ENCODE assay signal across 8 mouse cellular contexts in genomic region chr16:46010153-46010905, GRCm38 (mm10). TPM values are rescaled to one million over a fixed set of nuclear protein-coding genes. Genes with fewer than 3 reads are reported as not detected.
DNase-seq lines count a peak whose midpoint lies in the region; ATAC-seq and TF ChIP-seq lines count a peak whose summit lies in the region.

Gene Plcxd2, minus strand, starts transcription at chr16:46010218.

- peaks cover 11% of the 10 kb centered on the region for H3K4me1 ChIP-seq in hindbrain, postnatal 0 days (ENCODE audit: insufficient read depth, low read length)

- H3K27me3 ChIP-seq in hindbrain, postnatal 0 days (ENCODE audit: insufficient read depth, low read length), result no peaks in the 10 kb centered on the region

- H3K9ac ChIP-seq in hindbrain, postnatal 0 days (replicated peaks; ENCODE audit: low read length), result peak within 1 kb of the TSS; percentile 49

- DNase-seq in adrenal gland, adult (ENCODE audit: inconsistent age in 2 of 2, low spot score in 1 of 2), result peak; percentile 96 to 98
- DNase-seq in embryo, embryonic 10 days (ENCODE audit: low spot score), result peak; percentile 97
- peak; percentile 90 for DNase-seq in gastrocnemius, adult 8-10 months (ENCODE audit: low spot score in 2 of 2)
- DNase-seq in hindbrain, postnatal 0 days (ENCODE audit: low spot score), result peak; percentile 97
- peak; percentile 92 to 95 for DNase-seq in left cerebral cortex, adult 18-20 months (ENCODE audit: low spot score in 2 of 2)
- DNase-seq in lung, postnatal 4 days, result peak; percentile 96
- DNase-seq in retina, postnatal 1 day, result peak; percentile 98
- DNase-seq in thymus, postnatal 4 days, result peak; percentile 94

- ATAC-seq in hindbrain, postnatal 0 days, result peak; percentile 99

- no peaks in the 10 kb centered on the region for H3K9me3 ChIP-seq in hindbrain, postnatal 0 days (ENCODE audit: low read length)

- WGBS in hindbrain, postnatal 0 days, result under 1% methylated on average over 39 of the region's 39 CpGs

- peak within 1 kb of the TSS; percentile 94 for H3K4me2 ChIP-seq in hindbrain, postnatal 0 days (ENCODE audit: low read depth, low read length)

- peak; percentile 26; the same call in 1 of the 2 replicates for TF ChIP-seq CTCF in hindbrain, postnatal 0 days (IDR thresholded peaks at IDR 0.05; ENCODE audit: low read depth)

- peak within 1 kb of the TSS; percentile 67 for H3K4me3 ChIP-seq in hindbrain, postnatal 0 days (ENCODE audit: low read length)

- peak within 1 kb of the TSS; percentile 75 for H3K27ac ChIP-seq in hindbrain, postnatal 0 days

- H3K36me3 ChIP-seq in hindbrain, postnatal 0 days (ENCODE audit: insufficient read depth, low read length), result no peaks in the 10 kb centered on the region

RNA-seq across cellular contexts. Expression of gene Plcxd2, which starts in this region (rescaled TPM):
- total RNA-seq in gastrocnemius, adult 8-10 months (2022), result under 1 TPM; 0.10 to 0.18 (median 0.15) TPM
- 37.2 and 38.3 TPM in 2 replicates for total RNA-seq in hindbrain, postnatal 0 days (2014; rRNA removed)
- 12.2 and 12.7 TPM in 2 replicates for polyA plus RNA-seq in hindbrain, postnatal 0 days (2015; fragmentation: Nextera tagmentation; extraction: Ambion mirVana)
- total RNA-seq in left cerebral cortex, adult 18-20 months (2021), result 10 to 100 TPM; 71.3 to 82.2 TPM

Comparison
In these comparisons a context has a peak if more than half of its experiments do, and no peak if none do; other contexts are left out.
1. Peak in every context shown above with its lines: DNase-seq, ATAC-seq, H3K4me3 ChIP-seq and H3K27ac ChIP-seq.
2. RNA of gene Plcxd2 (total RNA-seq): 71.3 to 82.2 TPM in left cerebral cortex, adult 18-20 months and 37.2 to 38.3 TPM in hindbrain, postnatal 0 days; 0.10 to 0.18 TPM in gastrocnemius, adult 8-10 months; every median in the first group is over 10 times any median in the second.
3. Peak in DNase-seq in gastrocnemius, adult 8-10 months; RNA of the gene not detected or under 1 TPM.